Comparison of ENCODE assay signal across 23 mouse cellular contexts in the genomic region with DNA sequence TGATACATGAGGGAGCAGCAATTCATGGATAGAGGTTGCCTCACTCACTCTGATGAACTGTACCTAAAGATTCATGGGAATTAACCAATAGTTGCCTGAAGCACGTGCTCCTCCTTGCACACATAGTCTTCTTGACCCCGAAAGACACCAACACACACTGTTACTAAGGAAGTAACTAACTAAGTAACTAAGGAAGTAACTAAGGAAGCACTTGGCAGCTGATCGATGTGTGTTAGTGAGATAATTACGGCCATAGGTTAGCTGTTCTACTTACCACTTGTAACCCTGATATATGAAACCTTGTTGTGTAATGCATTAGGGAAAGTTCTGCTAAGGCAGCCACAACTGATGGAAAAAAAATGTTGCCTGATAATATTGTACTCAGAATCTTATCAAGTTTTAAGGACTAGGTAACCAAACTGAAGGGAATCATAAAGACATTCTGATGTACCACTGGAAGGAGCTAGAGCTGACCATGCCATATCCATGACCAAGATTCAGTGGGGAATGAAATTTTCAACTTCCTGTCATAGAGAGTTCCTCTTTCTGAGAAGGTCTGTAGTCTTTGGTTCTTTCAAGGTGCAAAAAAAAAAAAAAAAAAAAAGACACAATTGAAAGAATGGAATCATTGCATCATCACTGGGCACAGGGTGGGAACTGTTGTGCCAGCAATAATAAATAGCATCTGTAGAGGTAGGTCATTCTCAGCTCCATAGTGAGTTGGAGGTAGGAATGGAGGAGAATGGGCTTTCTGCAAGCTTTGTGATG. TPM values are rescaled to one million over a fixed set of nuclear protein-coding genes. Genes with fewer than 3 reads are reported as not detected.
"Had no signal": no experiment of that assay in that cellular context is flagged by ENCODE, and none has a peak within 500 bp of the region (broad histone marks: within the 10 kb centered on the region; RNA-seq: fewer than 3 reads in every experiment).

No protein-coding gene starts in this region.

- H3K9ac ChIP-seq: neural tube, embryonic 15.5 days had no signal

- H3K4me3 ChIP-seq: layer of hippocampus, adult 2 months; left cerebral cortex, adult 2 months; limb, embryonic 10.5 days; midbrain, embryonic 10.5 days; myocyte; neural tube, embryonic 15.5 days had no signal

- H3K4me2 ChIP-seq: neural tube, embryonic 15.5 days had no signal

- H3K27ac ChIP-seq: layer of hippocampus, adult 2 months; left cerebral cortex, adult 2 months; limb, embryonic 10.5 days; midbrain, embryonic 10.5 days; neural tube, embryonic 15.5 days had no signal

- H3K9me3 ChIP-seq: limb, embryonic 10.5 days; midbrain, embryonic 10.5 days; neural tube, embryonic 15.5 days had no signal

- H3K27me3 ChIP-seq: neural tube, embryonic 15.5 days had no signal

- H3K4me1 ChIP-seq: limb, embryonic 10.5 days; midbrain, embryonic 10.5 days; neural tube, embryonic 15.5 days had no signal

- DNase-seq: kidney, adult 18-20 months; kidney, postnatal 10 days; kidney, postnatal 4 days; lung, postnatal 10 days; midbrain, embryonic 14.5 days; right cerebral cortex, adult 18-20 months; right cerebral cortex, postnatal 25 days; thymus, postnatal 36 days had no signal

- H3K36me3 ChIP-seq: limb, embryonic 10.5 days; midbrain, embryonic 10.5 days; neural tube, embryonic 15.5 days had no signal

RNA-seq across cellular contexts. Expression of a gene that starts 40.9 kb away (rescaled TPM):
- polyA plus RNA-seq: limb, embryonic 10.5 days; limb, embryonic 14.5 days; myocyte; thymus, postnatal 0 days had no signal

RNA-seq across cellular contexts. Expression of a gene that starts 44.2 kb away (rescaled TPM):
- total RNA-seq: layer of hippocampus, adult 2 months; layer of hippocampus, postnatal 25 days; left cerebral cortex, adult 2 months; left cerebral cortex, postnatal 14 days had no signal
- polyA plus RNA-seq: intestine, embryonic 14.5 days; kidney, embryonic 14.5 days; limb, embryonic 10.5 days; limb, embryonic 14.5 days; midbrain, embryonic 10.5 days; midbrain, embryonic 14.5 days; myocyte; neural tube, embryonic 11.5 days; neural tube, embryonic 15.5 days; small intestine, adult 2 months; stomach, embryonic 16.5 days; thymus, postnatal 0 days had no signal
